ENCODE assay signal across 21 mouse cellular contexts in the genomic region with DNA sequence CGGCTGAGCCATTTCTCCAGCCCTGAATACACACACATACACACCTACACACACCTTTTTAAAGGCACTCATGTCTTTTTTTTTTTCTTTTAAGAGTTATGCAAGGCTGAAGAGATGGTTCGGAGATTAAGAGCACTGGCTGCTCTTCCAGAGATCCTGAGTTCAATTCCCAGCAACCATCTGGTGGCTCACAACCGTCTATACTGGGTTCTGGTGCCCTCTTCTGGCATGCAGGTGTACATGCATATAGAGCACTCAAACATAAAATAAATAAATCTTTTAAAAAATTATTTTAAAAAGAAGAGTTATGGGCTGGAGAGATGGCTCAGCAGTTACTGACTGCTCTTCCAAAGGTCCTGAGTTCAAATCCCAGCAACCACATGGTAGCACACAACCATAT. TPM values are rescaled to one million over a fixed set of nuclear protein-coding genes. Genes with fewer than 3 reads are reported as not detected.
DNase-seq lines count a peak whose midpoint lies in the region; ATAC-seq and TF ChIP-seq lines count a peak whose summit lies in the region.
"Had no signal": no experiment of that assay in that cellular context is flagged by ENCODE, and none has a peak within 500 bp of the region (broad histone marks: within the 10 kb centered on the region; RNA-seq: fewer than 3 reads in every experiment).

No protein-coding gene starts in this region.

- WGBS in forebrain, postnatal 0 days = 89% methylated on average over 3 of the region's 3 CpGs
- WGBS in forebrain, embryonic 16.5 days = 93% methylated on average over 3 of the region's 3 CpGs
- WGBS in liver, postnatal 0 days (ENCODE audit: insufficient replicate concordance) = 78% methylated on average over 3 of the region's 3 CpGs

- no peak overlapping the region for H3K9ac ChIP-seq in forebrain, postnatal 0 days
- no peak overlapping the region for H3K9ac ChIP-seq in forebrain, embryonic 16.5 days (replicated peaks; ENCODE audit: low read depth, low read length)
- no peak overlapping the region for H3K9ac ChIP-seq in liver, postnatal 0 days (replicated peaks)
- H3K9ac ChIP-seq: embryonic facial prominence, embryonic 13.5 days; limb, embryonic 12.5 days had no signal

- no peak for TF ChIP-seq POLR2A in cortical plate, adult 2 months (IDR thresholded peaks at IDR 0.05; ENCODE audit: extremely low read depth, insufficient read depth, low read length)

- H3K27me3 ChIP-seq in forebrain, postnatal 0 days (ENCODE audit: insufficient read depth, low read length) = no peaks in the 10 kb centered on the region
- no peaks in the 10 kb centered on the region for H3K27me3 ChIP-seq in forebrain, embryonic 16.5 days (replicated peaks; ENCODE audit: control insufficient read depth, insufficient read depth, low read length)
- H3K27me3 ChIP-seq in liver, postnatal 0 days (ENCODE audit: insufficient read depth, low read length) = no peaks in the 10 kb centered on the region
- no peaks in the 10 kb centered on the region for H3K27me3 ChIP-seq in E14TG2a.4 (ENCODE audit: insufficient read depth, low read length)
- H3K27me3 ChIP-seq: embryonic facial prominence, embryonic 13.5 days; limb, embryonic 12.5 days had no signal

- no peak for ATAC-seq in forebrain, postnatal 0 days
- no peak for ATAC-seq in forebrain, embryonic 16.5 days
- ATAC-seq in liver, postnatal 0 days = no peak
- ATAC-seq: intestine, embryonic 16.5 days had no signal

- H3K4me1 ChIP-seq in forebrain, postnatal 0 days (ENCODE audit: insufficient read depth) = peaks cover 5% of the 10 kb centered on the region; the same call in 1 of the 2 replicates
- peaks cover 9% of the 10 kb centered on the region for H3K4me1 ChIP-seq in forebrain, embryonic 16.5 days (replicated peaks; ENCODE audit: control insufficient read depth, insufficient read depth, low read length)
- peaks cover 12% of the 10 kb centered on the region for H3K4me1 ChIP-seq in liver, postnatal 0 days (ENCODE audit: insufficient read depth)
- peaks cover 46% of the 10 kb centered on the region for H3K4me1 ChIP-seq in E14TG2a.4 (replicated peaks; ENCODE audit: low read depth, low read length)
- peaks cover 2% of the 10 kb centered on the region; the same call in 1 of the 2 replicates for H3K4me1 ChIP-seq in cortical plate, adult 2 months (ENCODE audit: control insufficient read depth, insufficient read depth, low read length)

- no peak overlapping the region for H3K4me3 ChIP-seq in forebrain, postnatal 0 days (ENCODE audit: low read depth, low read length)
- no peak overlapping the region for H3K4me3 ChIP-seq in forebrain, embryonic 16.5 days (replicated peaks; ENCODE audit: low read length)
- no peak overlapping the region for H3K4me3 ChIP-seq in liver, postnatal 0 days (ENCODE audit: low read depth, low read length)
- H3K4me3 ChIP-seq in E14TG2a.4 (replicated peaks; ENCODE audit: low read length) = no peak overlapping the region
- no peak overlapping the region for H3K4me3 ChIP-seq in cortical plate, adult 2 months (ENCODE audit: insufficient read depth, low read length)
- H3K4me3 ChIP-seq: embryonic facial prominence, embryonic 13.5 days; limb, embryonic 12.5 days had no signal

- no peak for TF ChIP-seq EP300 in liver, postnatal 0 days (IDR thresholded peaks at IDR 0.05; ENCODE audit: low read depth)

- no peaks in the 10 kb centered on the region for H3K9me3 ChIP-seq in forebrain, postnatal 0 days (ENCODE audit: low read length)
- H3K9me3 ChIP-seq in forebrain, embryonic 16.5 days (ENCODE audit: control insufficient read depth, low read length) = no peaks in the 10 kb centered on the region
- H3K9me3 ChIP-seq in liver, postnatal 0 days (ENCODE audit: low read length) = 0 out of 2 replicates have a peak, but pooled peaks cover 2% of the 10 kb centered on the region
- no peaks in the 10 kb centered on the region for H3K9me3 ChIP-seq in E14TG2a.4 (ENCODE audit: low read length)
- H3K9me3 ChIP-seq: embryonic facial prominence, embryonic 13.5 days; limb, embryonic 12.5 days had no signal

- DNase-seq in forebrain, postnatal 0 days = no peak
- DNase-seq in liver, postnatal 0 days = no peak
- no peak for DNase-seq in liver
- no peak for DNase-seq in neural tube, embryonic 10.5 days (ENCODE audit: extremely low spot score, low spot score)
- no peak for DNase-seq in cerebellum, postnatal 10 days
- DNase-seq: adrenal gland, postnatal 14 days; kidney, postnatal 36 days; layer of hippocampus, postnatal 36 days; right cerebral cortex, postnatal 25 days; thymus, postnatal 25 days had no signal

- no peak overlapping the region for H3K4me2 ChIP-seq in forebrain, postnatal 0 days (ENCODE audit: low read depth)
- H3K4me2 ChIP-seq in forebrain, embryonic 16.5 days (ENCODE audit: low read length) = no peak overlapping the region
- no peak overlapping the region for H3K4me2 ChIP-seq in liver, postnatal 0 days (ENCODE audit: low read depth, low read length)
- H3K4me2 ChIP-seq: embryonic facial prominence, embryonic 13.5 days; heart, embryonic 11.5 days; limb, embryonic 12.5 days had no signal

- H3K36me3 ChIP-seq in forebrain, postnatal 0 days (ENCODE audit: insufficient read depth) = no peaks in the 10 kb centered on the region
- no peaks in the 10 kb centered on the region for H3K36me3 ChIP-seq in forebrain, embryonic 16.5 days (ENCODE audit: control insufficient read depth, insufficient read depth)
- no peaks in the 10 kb centered on the region for H3K36me3 ChIP-seq in liver, postnatal 0 days (replicated peaks; ENCODE audit: insufficient read depth, low read length)
- H3K36me3 ChIP-seq in E14TG2a.4 (ENCODE audit: insufficient read depth, low read length) = peaks cover 4% of the 10 kb centered on the region; the same call in 1 of the 2 replicates
- H3K36me3 ChIP-seq: embryonic facial prominence, embryonic 13.5 days had no signal

- no peak overlapping the region for H3K27ac ChIP-seq in forebrain, postnatal 0 days (ENCODE audit: low read depth, low read length)
- no peak overlapping the region for H3K27ac ChIP-seq in forebrain, embryonic 16.5 days (ENCODE audit: low read length)
- H3K27ac ChIP-seq in liver, postnatal 0 days (ENCODE audit: low read depth) = no peak overlapping the region
- H3K27ac ChIP-seq in cortical plate, adult 2 months (ENCODE audit: insufficient read depth, low read length) = no peak overlapping the region
- H3K27ac ChIP-seq: embryonic facial prominence, embryonic 13.5 days; limb, embryonic 12.5 days had no signal

- peak; percentile 22; the same call in 1 of the 2 replicates for TF ChIP-seq CTCF in forebrain, postnatal 0 days (IDR thresholded peaks at IDR 0.05; ENCODE audit: low read depth)
- peak; percentile 52 for TF ChIP-seq CTCF in liver, postnatal 0 days (IDR thresholded peaks at IDR 0.05; ENCODE audit: low read depth)
- TF ChIP-seq CTCF in E14TG2a.4 (conservative IDR thresholded peaks at IDR 0.05; ENCODE audit: low read length) = peak; percentile 65
- TF ChIP-seq CTCF in cortical plate, adult 2 months (IDR thresholded peaks at IDR 0.05; ENCODE audit: extremely low read depth, insufficient read depth, low read length) = 0 out of 2 replicates have a peak, but pooled peaks have one; percentile 12

RNA-seq across cellular contexts. Expression of gene Cela3a, which starts 18.3 kb away (rescaled TPM):
- not detected in 2 replicates for total RNA-seq in forebrain, postnatal 0 days (2014; rRNA removed)
- not detected in 2 replicates for polyA plus RNA-seq in forebrain, postnatal 0 days (2015; fragmentation: Nextera tagmentation; extraction: Ambion mirVana)
- polyA plus RNA-seq in forebrain, embryonic 16.5 days (2015; fragmentation: Nextera tagmentation; extraction: Ambion mirVana) = not detected in 2 replicates
- not detected in 2 replicates for polyA plus RNA-seq in liver, postnatal 0 days (2015; fragmentation: Nextera tagmentation; extraction: Ambion mirVana)
- polyA plus RNA-seq in cortical plate, adult 2 months (2012; rRNA removed) = not detected in 2 replicates
- total RNA-seq: adrenal gland, postnatal 14 days; hematopoietic stem cell, adult 5-6 weeks; layer of hippocampus, postnatal 36 days had no signal
- polyA plus RNA-seq: embryonic facial prominence, embryonic 13.5 days; forebrain, embryonic 11.5 days; heart, embryonic 11.5 days; limb, embryonic 12.5 days; lung, embryonic 16.5 days; stomach, embryonic 14.5 days had no signal

RNA-seq across cellular contexts. Expression of gene Cdc42, which starts 33.8 kb away (rescaled TPM):
- 699 and 735 TPM in 2 replicates for total RNA-seq in forebrain, postnatal 0 days (2014; rRNA removed)
- 1,221 and 1,252 TPM in 2 replicates for polyA plus RNA-seq in forebrain, postnatal 0 days (2015; fragmentation: Nextera tagmentation; extraction: Ambion mirVana)
- 912 and 941 TPM in 2 replicates for polyA plus RNA-seq in forebrain, embryonic 16.5 days (2015; fragmentation: Nextera tagmentation; extraction: Ambion mirVana)
- 216 and 227 TPM in 2 replicates for polyA plus RNA-seq in liver, postnatal 0 days (2015; fragmentation: Nextera tagmentation; extraction: Ambion mirVana)
- 383 and 397 TPM in 2 replicates for polyA plus RNA-seq in cortical plate, adult 2 months (2012; rRNA removed)

RNA-seq across cellular contexts. Expression of gene Cela3b, which starts 39.1 kb away (rescaled TPM):
- not detected in 2 replicates for total RNA-seq in forebrain, postnatal 0 days (2014; rRNA removed)
- polyA plus RNA-seq in forebrain, postnatal 0 days (2015; fragmentation: Nextera tagmentation; extraction: Ambion mirVana) = not detected in 2 replicates
- not detected in 2 replicates for polyA plus RNA-seq in forebrain, embryonic 16.5 days (2015; fragmentation: Nextera tagmentation; extraction: Ambion mirVana)
- polyA plus RNA-seq in liver, postnatal 0 days (2015; fragmentation: Nextera tagmentation; extraction: Ambion mirVana) = 0.42 and 6.5 TPM in 2 replicates
- not detected in 2 replicates for polyA plus RNA-seq in cortical plate, adult 2 months (2012; rRNA removed)
- total RNA-seq: adrenal gland, postnatal 14 days; hematopoietic stem cell, adult 5-6 weeks; layer of hippocampus, postnatal 36 days had no signal
- polyA plus RNA-seq: embryonic facial prominence, embryonic 13.5 days; forebrain, embryonic 11.5 days; heart, embryonic 11.5 days; limb, embryonic 12.5 days; lung, embryonic 16.5 days; stomach, embryonic 14.5 days had no signal

Comparison
In these comparisons a context has a peak if more than half of its experiments do, and no peak if none do; other contexts are left out.
1. CTCF ChIP-seq: peak in every context shown above with its lines; median percentile 65 in E14TG2a.4; 52 in liver, postnatal 0 days; 22 in forebrain, postnatal 0 days; 12 in cortical plate, adult 2 months.